Mouse (Mus musculus) cerebellum, postnatal 10 days (tissue): ENCODE results near the gene Olfr805.

Source experiments
- DNase-seq, 2 experiments: peaks; one replicate each; pipeline ENCODE4 v3.0.0; 2021; ENCODE audit warnings: mixed read lengths in 2 of 2

Gene Olfr805

GRCm38 (mm10) chr10:129729275-129729674, at the start of gene Olfr805:
TSS of gene Olfr805 (minus strand) at chr10:129729375.
- no peak for DNase-seq

DNA sequence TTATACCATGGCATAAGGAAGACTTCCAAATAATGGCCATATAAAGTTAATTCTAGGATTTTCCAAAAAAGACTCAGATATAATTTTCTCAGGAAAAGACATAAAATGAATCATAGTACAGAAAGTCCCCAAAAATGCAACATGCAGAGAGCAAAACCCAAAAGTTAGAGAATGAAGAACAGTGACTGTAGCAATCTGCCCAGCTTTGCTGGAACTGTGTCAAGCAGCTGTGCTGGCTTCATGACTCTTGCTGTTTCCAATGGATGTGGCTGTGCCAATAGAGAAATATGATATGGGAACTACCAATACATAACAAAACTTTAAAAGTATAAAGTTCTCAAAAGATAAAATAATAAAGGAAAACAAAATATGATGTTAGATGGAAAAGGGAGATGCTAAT, 48.9 kb upstream of the Olfr805 start:
- DNase-seq = no peak

GRCm38 (mm10) chr10:129774338-129774737, 45.2 kb upstream of the Olfr805 start, which contains the start of gene Olfr809:
TSS of gene Olfr809 (plus strand) at chr10:129774638.
- no peak for DNase-seq

GRCm38 (mm10) chr10:129765182-129765581, 36.0 kb upstream of the Olfr805 start, which contains the start of gene Olfr808:
TSS of gene Olfr808 (plus strand) at chr10:129765482.
- DNase-seq = no peak

GRCm38 (mm10) chr10:129757693-129758092, 28.5 kb upstream of the Olfr805 start, which contains the start of gene Olfr807:
TSS of gene Olfr807 (minus strand) at chr10:129757793.
- DNase-seq = no peak

DNA sequence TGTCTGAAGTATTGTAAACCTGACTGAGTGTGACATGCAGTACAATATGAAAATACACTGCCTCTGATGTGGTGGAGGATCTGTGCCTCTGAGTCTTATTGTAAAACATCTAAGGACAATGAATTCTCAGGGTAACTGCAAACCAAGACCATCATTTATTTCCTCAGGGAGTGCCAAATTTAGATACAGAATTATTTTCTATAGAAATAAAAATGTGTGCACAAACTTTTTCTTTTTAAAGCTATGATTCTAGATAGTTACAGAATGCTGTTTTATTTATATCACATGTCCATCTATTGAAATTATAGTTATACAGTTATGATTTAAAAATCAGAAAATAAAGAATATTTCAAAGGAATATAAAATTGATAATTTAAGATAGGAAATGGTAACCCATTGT, 12.6 kb upstream of the Olfr805 start, which contains the start of gene Olfr806:
Olfr806 (minus strand) TSS at position 101 of the 400 bp plus-strand sequence.
- no peak for DNase-seq

- no peak for DNase-seq
Measured at GRCm38 (mm10) chr10:129702910-129703309, 26.3 kb downstream of the Olfr805 start, which contains the start of gene Olfr804. TSS of gene Olfr804 (plus strand) at chr10:129703210.

DNA sequence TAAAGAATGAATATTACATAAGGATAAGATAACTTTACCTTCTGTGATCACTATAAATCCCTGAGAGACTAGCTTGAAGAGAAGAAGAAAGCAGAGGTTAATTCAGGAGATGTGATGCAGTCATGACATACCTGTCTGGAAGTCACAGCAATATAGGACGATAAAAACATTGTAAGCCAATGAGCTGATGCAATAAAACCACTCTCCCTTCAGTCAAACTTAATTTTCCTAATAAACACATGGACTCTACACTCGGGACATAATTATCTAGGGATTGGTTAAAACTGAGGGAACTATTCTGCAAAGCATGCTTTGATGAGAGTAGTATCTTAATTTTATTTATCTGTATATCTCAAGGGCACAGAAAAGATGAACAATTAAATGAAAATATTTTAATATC, 35.0 kb downstream of the Olfr805 start, which contains the start of gene Olfr803:
Olfr803 (minus strand) TSS at position 101 of the 400 bp plus-strand sequence.
- no peak for DNase-seq

DNA sequence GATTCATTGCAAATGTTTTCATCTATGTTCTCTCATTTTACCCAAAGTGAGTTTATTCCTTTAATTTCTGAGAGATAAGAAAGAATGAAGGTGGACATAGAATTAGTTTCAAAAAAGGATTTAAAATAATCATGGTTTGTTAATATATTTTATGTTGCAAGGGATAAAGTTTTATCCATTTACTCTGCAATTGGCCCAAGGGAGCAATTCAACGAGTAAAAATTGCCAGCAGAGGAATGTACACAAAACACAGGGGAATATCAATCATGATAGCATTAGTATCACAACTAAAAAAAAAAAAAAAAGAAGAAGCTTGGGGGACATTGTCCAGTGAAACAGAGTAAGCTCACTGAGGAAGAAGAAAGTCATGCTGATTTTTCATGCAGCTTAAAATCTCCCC, 41.1 kb downstream of the Olfr805 start, which contains the start of gene Olfr802:
Olfr802 (minus strand) TSS at position 101 of the 400 bp plus-strand sequence.
- no peak for DNase-seq

DNA sequence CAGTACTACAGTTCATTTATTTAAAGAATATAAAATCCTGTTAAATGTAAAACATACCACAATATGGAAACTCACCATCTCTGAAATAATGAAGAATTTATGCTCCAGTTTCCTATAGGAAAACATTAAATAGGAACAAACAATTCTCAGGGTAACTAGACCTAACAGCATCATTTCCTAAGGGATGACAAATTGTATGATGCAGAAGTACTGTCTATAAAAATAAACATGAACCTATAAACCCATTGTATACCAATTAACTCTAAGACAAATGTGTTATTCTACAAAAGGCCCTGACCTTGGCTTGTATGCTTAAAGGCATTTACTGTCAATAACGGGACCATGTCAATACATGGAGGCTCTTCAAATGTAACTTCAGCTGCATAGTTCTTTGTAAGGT, 55.4 kb downstream of the Olfr805 start, which contains the start of gene Olfr801:
Olfr801 (minus strand) TSS at position 101 of the 400 bp plus-strand sequence.
- no peak for DNase-seq
